Mouse (Mus musculus) limb, embryonic 11.5 days (tissue): ENCODE measurements around the gene Lmbrd2. TPM values are rescaled to one million over a fixed set of nuclear protein-coding genes. Genes with fewer than 3 reads are reported as not detected.
"Not testable (repeated sequence)": the region's sequence is repeated elsewhere in the genome, so short reads cannot be mapped to it uniquely, and the experiment has no call there.

ENCODE experiments used
- ATAC-seq: fragments of 200-750 bp; cut with Nextera tagmentation; 2 replicates; pipeline ENCODE4 v1.8.0; 2017; ENCODE audit warnings: low read depth; ENCODE audit not compliant: insufficient number of reproducible peaks, low FRiP score, low TSS enrichment
- DNase-seq: peaks from one replicate; pipeline ENCODE4 v3.0.0-alpha.2; 2015; ENCODE audit warnings: low spot score
- H3K27ac ChIP-seq: fragments of 300-500 bp; sonication (generic); replicated peaks from 2 replicates; pipeline ENCODE4 v1.5.1; 2014; ENCODE audit warnings: low read depth, mild to moderate bottlenecking, low read length
- H3K27me3 ChIP-seq: fragments of 300-500 bp; sonication (generic); 2 replicates; pipeline ENCODE4 v1.6.1; 2014; ENCODE audit warnings: mild to moderate bottlenecking, low read length, mixed read lengths; ENCODE audit not compliant: control insufficient read depth, insufficient read depth
- H3K36me3 ChIP-seq: fragments of 300-500 bp; sonication (generic); 2 replicates; pipeline ENCODE4 v1.6.1; 2014; ENCODE audit warnings: mild to moderate bottlenecking, low read length, moderate library complexity, mixed read lengths; ENCODE audit not compliant: control insufficient read depth, insufficient read depth
- H3K4me1 ChIP-seq: fragments of 300-500 bp; sonication (generic); 2 replicates; pipeline ENCODE4 v1.6.1; 2014; ENCODE audit warnings: low read length, mixed read lengths; ENCODE audit not compliant: control insufficient read depth, insufficient read depth
- H3K4me2 ChIP-seq: fragments of 300-500 bp; sonication (generic); 2 replicates; pipeline ENCODE4 v1.6.1; 2014; ENCODE audit warnings: low read depth, mild to moderate bottlenecking, moderate library complexity; ENCODE audit not compliant: severe bottlenecking
- H3K4me3 ChIP-seq: fragments of 300-500 bp; sonication (generic); 2 replicates; pipeline ENCODE4 v1.5.1; 2014; ENCODE audit warnings: low read depth, low read length
- H3K9ac ChIP-seq: fragments of 300-500 bp; sonication (generic); 2 replicates; pipeline ENCODE4 v1.6.1; 2014; ENCODE audit warnings: mild to moderate bottlenecking, low read length
- H3K9me3 ChIP-seq: fragments of 300-500 bp; sonication (generic); 2 replicates; pipeline ENCODE4 v1.6.1; 2016; ENCODE audit warnings: low read length; ENCODE audit not compliant: control insufficient read depth
- WGBS: fragments of 180-500 bp; shearing (Covaris S2); extraction: QIAGEN DNeasy Blood & Tissue Kit; methylation state at CpG from one replicate; pipeline ENCODE4 v1.1.7; 2014; 5-methylcytosine and 5-hydroxymethylcytosine counted together
- polyA plus RNA-seq: library from polyadenylated mRNA; unstranded; fragments of >200 nt; fragmentation: Nextera tagmentation; extraction: Ambion mirVana; gene quantifications from 2 replicates; pipeline ENCODE4 v1.2.1, GENCODE M21; 2014

Gene Lmbrd2
- polyA plus RNA-seq, 1 experiment from 2014 or later, result 2.8 TPM

DNA sequence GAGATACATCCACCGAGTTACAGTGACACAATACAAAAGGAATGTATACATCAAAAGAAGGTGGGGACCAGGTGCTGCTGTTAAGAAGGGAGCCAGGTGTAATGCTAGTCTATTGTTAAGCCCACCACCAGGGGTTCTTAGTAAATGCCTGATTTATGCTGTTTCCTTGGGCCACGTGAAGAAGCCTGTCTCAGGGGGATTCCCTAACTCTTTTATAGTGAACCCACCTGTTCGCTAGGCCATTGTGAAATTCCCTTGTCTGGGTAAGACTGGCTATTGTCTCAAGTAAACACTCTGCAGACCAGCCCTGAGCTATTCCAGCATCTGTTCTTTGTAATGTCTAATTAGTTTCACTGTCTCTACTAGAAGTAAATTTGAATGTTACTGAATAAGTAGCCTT, 72.7 kb downstream of the Lmbrd2 start:
- H3K9ac ChIP-seq, DNase-seq, H3K9me3 ChIP-seq, H3K4me3 ChIP-seq, H3K27me3 ChIP-seq, H3K4me1 ChIP-seq, H3K36me3 ChIP-seq, ATAC-seq, H3K27ac ChIP-seq, H3K4me2 ChIP-seq: not testable (repeated sequence)
- WGBS, result 62% methylated on average over 3 of the region's 3 CpGs

DNA sequence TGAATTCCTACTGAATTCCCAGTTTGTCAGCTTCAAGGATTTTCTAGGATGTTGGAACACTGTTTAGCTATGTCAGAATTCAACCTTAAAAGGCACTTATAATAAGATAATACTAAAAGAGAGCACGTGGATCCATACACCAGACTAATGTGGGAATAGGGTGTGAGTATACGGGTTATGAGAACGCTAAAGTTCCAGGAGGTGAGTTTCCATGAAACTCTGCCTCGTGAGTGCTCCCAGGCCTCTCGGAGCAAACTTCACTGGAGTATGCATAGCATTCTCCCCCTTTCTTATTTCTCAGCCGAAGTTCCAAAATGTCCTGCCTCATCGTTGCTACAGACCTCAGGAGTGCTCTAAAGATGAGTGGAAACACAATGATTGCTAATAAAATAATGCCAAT, 73.1 kb downstream of the Lmbrd2 start:
- DNase-seq, H3K4me3 ChIP-seq, H3K27me3 ChIP-seq, H3K9me3 ChIP-seq, H3K4me2 ChIP-seq, H3K9ac ChIP-seq, H3K27ac ChIP-seq, ATAC-seq, H3K36me3 ChIP-seq, H3K4me1 ChIP-seq: not testable (repeated sequence)
- WGBS, result 93% methylated on average over 7 of the region's 7 CpGs

- H3K4me3 ChIP-seq, result no peak overlapping the region
- H3K9me3 ChIP-seq, result no peaks in the 10 kb centered on the region
- H3K27ac ChIP-seq, result no peak overlapping the region
- H3K27me3 ChIP-seq, result no peaks in the 10 kb centered on the region
- H3K36me3 ChIP-seq, result no peaks in the 10 kb centered on the region
- 94% methylated on average over 5 of the region's 5 CpGs for WGBS
- DNase-seq (no peak), ATAC-seq (no peak)
- H3K4me2 ChIP-seq, result no peak overlapping the region
- H3K9ac ChIP-seq, result no peak overlapping the region
- no peaks in the 10 kb centered on the region for H3K4me1 ChIP-seq
These were observed 76.1 kb downstream of the Lmbrd2 start for GRCm38 (mm10) chr15:9216446-9216845.

DNA sequence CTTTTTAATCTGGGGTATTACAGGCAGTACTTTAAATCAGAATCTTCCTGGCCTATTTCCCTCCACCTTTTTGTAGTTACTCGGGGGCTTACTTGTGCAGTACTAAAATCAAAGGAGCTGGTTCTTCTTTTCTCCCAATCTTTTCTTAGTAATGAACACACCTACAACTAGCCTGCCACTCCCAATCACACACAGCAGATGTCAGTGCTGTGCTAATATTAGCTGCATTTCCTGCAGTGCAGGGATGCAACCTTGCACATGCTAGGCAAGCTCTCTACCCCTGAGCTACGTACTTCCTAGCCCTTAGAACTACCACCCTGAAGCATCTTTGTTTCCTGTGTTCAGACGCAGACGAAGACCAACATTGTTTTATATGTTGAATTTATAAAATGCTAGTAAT, 90.6 kb downstream of the Lmbrd2 start:
- H3K4me3 ChIP-seq, H3K36me3 ChIP-seq, ATAC-seq, H3K4me1 ChIP-seq, H3K27me3 ChIP-seq, H3K27ac ChIP-seq, H3K9me3 ChIP-seq, H3K4me2 ChIP-seq, H3K9ac ChIP-seq, DNase-seq: not testable (repeated sequence)
- WGBS, result 78% methylated on average over 4 of the region's 4 CpGs

- ATAC-seq (no peak), DNase-seq (no peak)
- Histone ChIP-seq H3K27me3 (no peaks in the 10 kb centered on the region), H3K9ac (no peak overlapping the region), H3K4me1 (no peaks in the 10 kb centered on the region), H3K4me2 (no peak overlapping the region), H3K27ac (no peak overlapping the region), H3K36me3 (no peaks in the 10 kb centered on the region), H3K9me3 (no peaks in the 10 kb centered on the region), H3K4me3 (no peak overlapping the region)
These were observed 106.0 kb downstream of the Lmbrd2 start for GRCm38 (mm10) chr15:9246345-9246744.

Other genes starting within 250 kb of the Lmbrd2 start
- gene Ranbp3l, start 172.6 kb upstream of the Lmbrd2 start, polyA plus RNA-seq, result not detected in 2 replicates
- 34.5 and 37.2 TPM in 2 replicates for gene Nadk2, start 69.3 kb upstream of the Lmbrd2 start, polyA plus RNA-seq
- 160 and 165 TPM in 2 replicates for gene Skp2, start 14.9 kb downstream of the Lmbrd2 start, polyA plus RNA-seq
- not detected in 2 replicates for gene Ugt3a1, start 136.3 kb downstream of the Lmbrd2 start, polyA plus RNA-seq
- gene Ugt3a2, start 195.0 kb downstream of the Lmbrd2 start, polyA plus RNA-seq, result not detected in 2 replicates